Mouse (Mus musculus) heart, adult 2 months (tissue): ENCODE results near the gene Map4k5.

Experiments used
- CTCF ChIP-seq: fragments of 200-600 bp; IDR thresholded peaks from 2 replicates; pipeline ENCODE4 v1.8.1; 2022; ENCODE audit warnings: antibody characterized with exemption, mild to moderate bottlenecking, moderate library complexity
- POLR2A ChIP-seq: fragments of 200-500 bp; IDR thresholded peaks from 2 replicates; pipeline ENCODE4 v1.6.1; 2011; ENCODE audit warnings: mild to moderate bottlenecking, low read depth, low read length, control low read depth; ENCODE audit not compliant: insufficient read depth

DNA sequence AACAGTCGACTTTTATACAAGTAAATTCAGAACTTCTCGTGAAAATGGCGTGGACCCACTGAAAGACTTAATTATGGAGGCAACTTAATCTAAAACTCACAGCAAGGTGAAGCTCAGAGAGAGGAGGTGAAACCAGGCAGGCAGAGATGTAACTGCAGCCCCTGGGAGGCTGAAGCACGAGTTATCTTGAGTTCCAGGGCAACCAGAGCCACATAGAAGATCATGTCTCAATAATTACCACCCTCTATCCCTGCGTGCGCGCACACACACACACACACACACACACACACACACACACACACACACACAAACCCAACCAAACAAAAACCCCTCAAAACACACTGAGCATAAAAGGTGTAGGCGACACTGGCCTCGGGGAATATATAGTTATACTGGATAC, 46.5 kb downstream of the Map4k5 start:
- TF ChIP-seq POLR2A = no peak
- TF ChIP-seq CTCF = no peak
